Mouse (Mus musculus): ENCODE measurements around the gene Hsd11b1.

DNA sequence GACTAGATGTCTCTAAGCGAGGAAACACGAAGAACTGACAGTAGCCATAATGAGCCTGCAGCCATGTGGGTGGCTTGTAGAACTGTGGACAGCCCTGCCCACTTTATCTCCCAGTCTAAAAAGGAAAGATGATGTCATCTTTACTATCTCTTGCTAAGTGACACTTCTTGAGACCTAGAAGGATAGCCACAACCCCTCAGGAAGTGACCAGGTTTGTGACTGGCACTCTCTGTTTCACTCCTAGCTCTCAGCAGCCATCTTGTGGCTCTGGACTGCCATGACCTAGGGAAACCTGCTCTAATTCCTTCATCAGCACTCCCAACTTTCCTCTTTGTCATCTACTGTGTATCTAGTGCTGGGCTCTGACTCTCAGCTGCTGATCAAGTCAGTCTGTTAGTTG, 65.6 kb downstream of the Hsd11b1 start:
- TF ChIP-seq EP300 (IDR thresholded peaks at IDR 0.05; ENCODE audit: insufficient read depth, low read depth, low read length): no peak
- no peak for TF ChIP-seq CTCF (IDR thresholded peaks at IDR 0.05; ENCODE audit: low read depth, low read length)
- no peak for TF ChIP-seq POLR2A (IDR thresholded peaks at IDR 0.05; ENCODE audit: insufficient read depth, low read length)

All from ES-Bruce4 (cell line).